Mouse (Mus musculus): ENCODE results near the gene Fgd3.

The Fgd3 gene

DNA sequence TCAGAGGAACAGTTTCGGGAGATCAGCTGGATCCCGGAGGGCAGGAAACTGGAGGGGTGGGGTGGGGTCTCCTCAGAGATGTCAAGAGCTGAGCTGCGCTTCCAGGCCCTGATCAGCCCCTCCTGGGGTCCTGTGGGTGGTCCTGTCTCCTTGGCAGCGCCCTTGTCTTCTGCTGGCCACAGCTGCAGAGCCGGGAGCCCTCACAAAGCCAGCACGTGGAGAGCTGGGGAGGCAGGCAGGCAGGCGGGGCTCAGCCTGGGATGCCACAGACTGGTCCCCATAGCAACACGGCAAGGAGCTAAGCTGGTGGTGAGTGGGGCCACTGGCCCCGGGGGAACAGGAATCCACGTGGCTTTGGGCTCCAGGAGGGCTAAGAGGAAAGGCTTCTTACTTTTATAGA lies at the start of gene Fgd3:
Fgd3 (minus strand) TSS at position 272 of the 400 bp plus-strand sequence.
- DNase-seq, result no peak

DNA sequence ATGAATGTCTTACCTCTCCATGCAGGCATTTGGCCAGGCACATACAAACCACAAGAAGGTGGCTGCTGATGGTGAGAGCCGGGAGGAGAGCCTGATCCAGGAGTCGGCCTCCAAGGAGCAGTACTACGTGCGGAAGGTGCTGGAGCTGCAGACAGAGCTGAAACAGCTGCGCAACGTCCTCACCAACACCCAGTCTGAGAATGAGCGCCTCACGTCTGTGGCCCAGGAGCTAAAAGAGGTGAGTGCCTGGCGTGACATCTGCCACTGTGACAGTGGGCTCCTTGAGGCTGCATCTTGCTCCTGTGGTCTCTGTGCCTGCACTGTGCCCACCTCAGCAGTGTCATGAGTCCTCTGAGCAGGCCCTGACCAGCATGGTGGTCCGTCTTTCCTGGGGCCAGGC lies 49.3 kb upstream of the Fgd3 start:
- DNase-seq, result no peak

DNA sequence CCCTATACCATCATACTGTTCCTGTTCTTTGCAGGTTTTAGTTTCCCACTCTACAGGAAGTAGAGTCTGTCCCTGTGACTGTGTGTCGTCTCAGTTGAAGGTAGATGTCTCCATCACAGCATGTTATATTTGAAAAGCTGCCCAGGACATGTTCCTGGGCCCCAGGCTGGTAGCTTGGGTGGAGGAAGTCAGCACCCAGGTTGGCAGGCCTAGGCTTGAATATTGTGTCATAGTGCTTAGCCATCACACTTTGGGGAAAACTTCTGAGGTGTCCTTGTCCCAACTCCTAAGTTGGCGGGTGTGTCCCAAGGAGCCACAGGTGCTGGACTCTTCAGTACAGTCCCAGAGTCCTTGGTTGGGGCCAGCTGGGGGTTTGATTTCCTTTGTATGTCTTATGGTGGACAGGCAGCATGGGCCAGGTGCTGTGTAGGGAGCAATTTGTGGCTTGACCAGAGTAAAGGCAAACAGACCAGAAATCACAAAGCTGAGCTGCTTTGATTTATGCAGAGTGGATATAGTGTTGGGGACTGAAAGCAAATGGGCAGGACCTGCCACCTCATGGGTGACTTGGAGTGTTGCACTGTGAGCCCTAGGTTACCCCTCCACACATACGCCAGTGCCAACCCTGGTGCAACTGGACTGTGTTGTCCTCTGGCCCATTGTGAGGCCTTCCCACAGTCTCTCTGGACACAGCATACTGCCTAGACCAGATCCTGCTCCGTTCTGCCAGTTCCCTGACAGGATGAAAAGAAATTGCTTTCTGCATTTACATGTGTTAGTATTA lies 47.7 kb upstream of the Fgd3 start:
- no peak for DNase-seq

DNA sequence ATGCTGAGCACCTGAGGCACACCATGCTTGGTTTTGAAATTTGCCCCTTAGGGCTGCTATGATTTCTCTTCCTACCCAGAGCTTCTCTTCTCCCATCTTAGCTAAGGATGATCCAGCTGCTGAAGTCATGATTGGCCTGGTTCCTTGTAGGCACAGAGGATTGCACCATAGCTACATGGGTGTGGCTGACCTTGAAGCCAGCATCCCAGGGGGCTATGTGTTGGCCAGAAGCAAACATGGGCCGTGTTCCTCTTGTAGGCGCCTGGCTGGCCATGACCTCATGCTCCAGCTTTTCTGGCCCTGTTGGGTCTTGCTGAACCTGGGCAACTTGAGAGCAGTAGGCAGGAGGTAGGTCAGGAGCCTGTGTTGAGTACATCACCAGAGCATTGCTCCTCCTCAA lies 44.6 kb upstream of the Fgd3 start:
- no peak for DNase-seq

DNA sequence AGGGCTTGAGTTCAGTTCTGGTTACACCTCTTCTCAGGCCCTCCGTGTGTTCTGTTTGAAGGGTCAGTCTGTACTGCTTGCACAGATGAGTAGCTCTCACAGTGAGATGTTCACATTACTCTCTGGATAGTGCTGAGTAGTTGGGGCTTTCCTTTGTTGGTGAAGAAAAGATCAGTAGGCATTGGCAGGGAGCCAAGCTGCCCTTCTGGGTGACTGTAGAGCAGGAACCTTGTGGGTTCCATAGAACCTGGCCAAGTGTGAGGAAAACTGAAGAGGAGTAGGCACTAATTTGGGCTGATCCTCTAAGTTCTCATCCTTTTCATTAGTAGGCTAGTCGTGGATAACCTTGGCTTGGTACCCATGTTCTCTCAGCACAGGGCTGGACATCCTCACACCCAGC lies 42.7 kb upstream of the Fgd3 start:
- DNase-seq, result no peak

GRCm38 (mm10) chr13:49362364-49362763 lies 42.3 kb upstream of the Fgd3 start:
- DNase-seq, result no peak

- DNase-seq, result no peak
These were observed 40.8 kb upstream of the Fgd3 start for GRCm38 (mm10) chr13:49360906-49361406.

GRCm38 (mm10) chr13:49358184-49358583 lies 38.1 kb upstream of the Fgd3 start:
- DNase-seq, result no peak

GRCm38 (mm10) chr13:49357367-49358026 lies 37.4 kb upstream of the Fgd3 start:
- no peak for DNase-seq

GRCm38 (mm10) chr13:49356090-49356489 lies 36.0 kb upstream of the Fgd3 start:
- no peak for DNase-seq

DNA sequence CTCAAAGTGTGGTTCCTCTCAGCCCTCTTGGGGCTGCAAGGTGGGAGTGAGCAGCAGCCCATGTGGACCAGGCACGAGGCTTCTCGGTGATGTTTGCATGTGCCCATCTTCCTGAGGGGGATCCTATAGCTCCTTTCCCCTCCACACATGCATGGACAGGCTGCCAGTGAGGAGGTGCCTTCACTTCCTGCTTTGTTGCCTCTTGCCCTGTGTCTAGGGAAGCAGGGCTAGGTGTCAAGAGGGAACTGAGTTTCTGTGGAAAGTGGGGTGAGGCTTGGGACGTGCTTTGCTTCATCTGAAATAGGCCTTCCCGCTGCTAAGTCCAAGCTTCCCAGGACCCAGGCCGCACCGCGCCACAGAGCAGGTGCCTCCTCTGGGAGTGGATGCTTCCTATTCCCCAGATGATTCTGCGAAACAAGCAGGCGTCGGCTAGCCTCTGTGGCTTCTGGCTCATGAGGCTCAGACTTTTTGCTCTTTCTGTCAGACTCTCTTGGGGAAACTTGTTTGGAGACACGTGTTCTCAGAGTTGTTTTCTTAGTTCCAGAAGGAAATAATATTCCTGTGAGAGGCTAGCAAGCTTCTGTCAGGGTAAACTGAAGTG lies 35.5 kb upstream of the Fgd3 start:
- DNase-seq, result no peak

- DNase-seq, result no peak
These were observed 33.9 kb upstream of the Fgd3 start for GRCm38 (mm10) chr13:49353991-49354507.

GRCm38 (mm10) chr13:49353422-49353821 lies 33.3 kb upstream of the Fgd3 start:
- DNase-seq, result no peak

DNA sequence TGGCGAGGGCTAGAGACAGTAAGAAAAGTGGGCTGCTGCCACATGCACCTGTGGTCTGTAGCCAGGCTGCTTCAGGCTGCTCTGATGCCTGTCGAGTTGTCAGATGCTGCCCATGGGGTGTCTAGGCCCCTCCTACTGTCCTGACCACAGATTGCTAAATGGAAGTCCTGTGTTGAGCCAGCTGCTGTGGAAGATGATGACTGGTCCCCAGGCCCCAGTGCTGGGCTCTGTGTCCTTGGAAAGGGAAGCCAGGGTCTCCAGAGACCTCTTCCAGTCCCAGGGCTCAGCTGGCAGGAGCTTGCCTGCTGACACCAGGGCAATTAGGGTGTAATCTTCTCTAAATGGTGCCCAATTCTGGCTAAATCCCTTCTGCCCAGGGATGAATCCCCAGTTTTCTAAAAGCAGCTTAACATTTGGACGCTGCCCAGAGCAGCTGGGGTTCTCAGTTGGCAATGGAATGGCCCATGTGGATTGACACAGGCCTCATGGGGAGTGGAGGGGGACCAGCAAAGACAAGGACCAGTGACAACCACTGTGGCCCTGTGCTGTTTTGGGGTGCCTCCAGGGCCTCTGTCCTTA lies 32.6 kb upstream of the Fgd3 start:
- no peak for DNase-seq

DNA sequence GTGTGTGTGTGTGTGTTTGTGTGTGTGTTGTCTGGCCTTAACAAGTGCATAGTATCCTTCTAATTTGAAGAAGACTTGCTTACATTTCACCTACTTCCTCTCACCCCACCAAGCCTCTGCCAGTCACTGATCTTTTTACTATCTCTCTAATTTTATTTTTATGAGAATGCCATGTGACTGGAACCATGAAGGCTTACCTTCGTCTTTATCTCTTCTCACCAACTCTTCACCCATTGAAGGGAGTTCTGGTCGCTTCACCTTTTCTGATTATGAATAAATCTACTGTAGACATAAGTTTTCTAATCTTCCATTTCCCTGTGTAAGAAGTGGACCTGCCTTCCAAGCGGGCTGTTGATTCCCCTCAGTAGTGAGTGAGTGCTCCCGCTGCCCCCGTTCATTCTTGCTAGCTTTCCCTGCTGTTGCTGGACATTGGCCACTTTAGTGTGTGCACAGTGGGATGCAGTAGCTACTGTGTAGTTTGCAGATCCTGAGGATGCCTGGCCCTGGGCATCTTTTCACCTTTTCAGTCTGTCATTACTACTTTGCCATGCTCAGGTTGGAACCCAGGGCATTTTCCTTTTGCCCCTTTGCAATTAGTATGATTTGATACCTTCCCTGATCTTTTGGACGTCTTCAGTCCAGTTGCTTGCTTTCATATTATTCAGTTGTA lies 29.9 kb upstream of the Fgd3 start:
- no peak for DNase-seq

DNA sequence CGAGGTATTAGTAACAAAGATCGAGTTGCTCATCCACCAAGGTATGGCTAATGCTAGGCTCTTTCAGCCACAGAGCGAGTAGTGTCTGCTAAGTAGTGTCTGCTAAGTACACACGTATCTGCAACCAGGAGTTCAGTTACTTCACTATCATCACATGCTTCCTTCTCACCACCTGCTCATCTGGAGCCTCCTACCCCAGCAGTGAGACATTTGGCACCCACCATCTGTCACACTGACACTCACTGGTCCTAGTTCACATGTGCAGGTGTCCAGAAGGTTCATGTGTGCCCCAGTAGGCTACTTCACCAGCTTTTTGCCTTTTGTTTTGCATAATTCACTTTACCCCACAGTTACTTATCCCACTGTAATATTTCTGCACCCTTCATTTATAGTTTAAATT lies 29.2 kb upstream of the Fgd3 start:
- peak; percentile 39 for DNase-seq

DNA sequence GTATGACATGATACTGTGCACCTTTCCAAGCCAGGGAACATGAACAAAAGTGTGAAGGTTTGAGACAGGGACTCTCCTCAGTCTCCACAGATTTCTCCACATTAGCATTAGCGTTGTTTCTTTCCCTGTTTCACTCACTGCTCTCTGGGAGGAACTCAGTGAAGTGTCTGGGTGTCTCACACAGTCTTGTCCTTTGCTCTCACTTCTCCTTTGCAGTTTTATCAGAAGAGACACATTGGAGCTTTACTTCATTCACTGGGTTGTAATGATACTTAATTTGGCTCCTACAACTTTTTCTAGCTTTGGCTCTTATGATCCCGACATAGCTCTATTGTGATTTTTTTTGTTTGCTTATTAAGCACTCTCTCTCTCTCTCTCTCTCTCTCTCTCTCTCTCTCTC lies 28.4 kb upstream of the Fgd3 start:
- no peak for DNase-seq

GRCm38 (mm10) chr13:49345476-49345875 lies 25.4 kb upstream of the Fgd3 start:
- no peak for DNase-seq

GRCm38 (mm10) chr13:49344567-49344966 lies 24.5 kb upstream of the Fgd3 start:
- no peak for DNase-seq

DNA sequence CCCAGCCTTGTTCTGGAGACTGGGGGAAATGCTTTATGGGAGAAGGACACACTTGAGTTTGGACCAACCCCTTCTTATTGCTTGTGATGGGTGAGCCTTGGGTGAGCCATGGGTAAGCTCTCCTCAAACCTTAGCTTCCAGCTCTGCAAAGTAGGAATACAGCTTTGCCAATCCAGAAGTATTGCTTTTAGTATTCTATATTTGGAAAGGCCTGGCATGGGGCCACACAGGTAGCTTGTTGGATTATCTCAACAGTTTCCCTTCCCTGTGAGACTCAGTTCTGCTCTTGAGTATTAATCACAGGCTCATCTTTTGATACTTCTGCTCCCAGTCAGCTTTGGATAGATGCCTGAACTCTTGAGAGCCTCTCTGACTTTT lies 22.6 kb upstream of the Fgd3 start:
- DNase-seq, result no peak

DNA sequence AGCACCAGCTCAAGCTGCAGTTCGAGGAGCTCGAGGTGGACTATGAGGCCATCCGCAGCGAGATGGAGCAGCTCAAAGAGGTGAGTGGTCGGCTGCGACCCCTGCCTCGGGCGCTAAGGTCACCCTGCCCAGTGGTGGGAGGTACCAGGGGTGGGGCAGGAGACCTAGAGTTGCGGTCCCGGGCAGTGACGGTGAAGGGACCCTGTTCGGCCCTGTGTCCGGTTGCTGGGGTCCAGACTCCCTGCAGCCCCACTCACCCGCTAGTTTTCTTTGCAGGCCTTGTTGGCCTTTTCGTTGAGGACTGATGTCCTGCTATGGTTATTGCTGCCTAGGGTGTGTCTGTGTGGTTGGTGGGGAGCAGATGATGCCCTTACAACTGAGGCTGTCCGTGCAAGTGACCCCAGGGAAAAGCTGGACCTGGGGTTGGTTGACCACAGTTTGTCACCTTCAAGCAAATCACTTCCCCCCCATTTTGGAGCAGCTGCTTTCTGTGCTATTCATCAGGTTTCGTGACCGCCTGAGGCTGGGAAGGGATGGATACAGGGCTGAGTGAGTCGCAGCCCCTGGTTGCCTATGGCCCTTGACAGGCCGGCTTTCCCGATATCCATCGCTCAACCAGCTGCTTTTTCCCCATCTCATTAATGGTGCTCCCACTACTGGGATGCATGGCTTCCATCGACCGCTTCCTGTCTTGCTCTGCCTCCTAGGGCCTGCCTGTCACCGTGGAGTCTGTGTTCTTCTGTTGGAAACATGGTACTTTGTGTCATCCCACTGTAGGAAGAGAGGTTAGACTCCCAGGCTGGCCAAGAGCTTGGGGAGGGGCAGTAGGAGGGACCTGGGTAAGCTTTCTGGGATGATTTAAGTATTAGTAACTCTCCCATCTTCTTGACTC lies 22.0 kb upstream of the Fgd3 start:
- no peak for DNase-seq
